Mouse (Mus musculus): Measurements from ENCODE around the gene Ccdc180. TPM values are rescaled to one million over a fixed set of nuclear protein-coding genes. Genes with fewer than 3 reads are reported as not detected.

Gene Ccdc180
- polyA plus RNA-seq (2012; rRNA removed): not detected in 2 replicates

GRCm38 (mm10) chr4:45890066-45890761, at the start of gene Ccdc180:
Ccdc180 (plus strand) TSS chr4:45890303.

GRCm38 (mm10) chr4:45848109-45848824, 41.8 kb upstream of the Ccdc180 start, which contains the start of gene Stra6l:
Stra6l (plus strand) TSS chr4:45848664.

GRCm38 (mm10) chr4:45964771-45965439, 74.8 kb downstream of the Ccdc180 start, which contains the start of gene Tdrd7:
Tdrd7 (plus strand) TSS chr4:45965334.

Other genes starting within 250 kb of the Ccdc180 start
- 118 and 134 TPM in 2 replicates for gene Aldh1b1, start 91.3 kb upstream of the Ccdc180 start, polyA plus RNA-seq (2012; rRNA removed)
- 0.08 and 0.10 TPM in 2 replicates for gene Igfbpl1, start 63.4 kb upstream of the Ccdc180 start, polyA plus RNA-seq (2012; rRNA removed)
- gene Stra6l, start 41.6 kb upstream of the Ccdc180 start, polyA plus RNA-seq (2012; rRNA removed): 9.4 and 14.2 TPM in 2 replicates
- gene Tdrd7, start 75.0 kb downstream of the Ccdc180 start, polyA plus RNA-seq (2012; rRNA removed): 12.0 and 12.1 TPM in 2 replicates
- 1.6 and 2.0 TPM in 2 replicates for gene Tmod1, start 148.6 kb downstream of the Ccdc180 start, polyA plus RNA-seq (2012; rRNA removed)
- gene Ncbp1, start 248.3 kb downstream of the Ccdc180 start, polyA plus RNA-seq (2012; rRNA removed): 11.5 and 12.7 TPM in 2 replicates
- 11.0 and 11.6 TPM in 2 replicates for gene Tstd2, start 248.4 kb downstream of the Ccdc180 start, polyA plus RNA-seq (2012; rRNA removed)

Measured in colon, adult 2 months (tissue).